Mouse (Mus musculus) cerebral cortex, adult 2 months (tissue): Measurements from ENCODE around the gene Spn.

Experiments used
- WGBS: fragments of 180-500 bp; shearing (Covaris S2); methylation state at CpG from one replicate; pipeline ENCODE4 v1.1.7; 2018; 5-methylcytosine and 5-hydroxymethylcytosine counted together

The Spn gene

DNA sequence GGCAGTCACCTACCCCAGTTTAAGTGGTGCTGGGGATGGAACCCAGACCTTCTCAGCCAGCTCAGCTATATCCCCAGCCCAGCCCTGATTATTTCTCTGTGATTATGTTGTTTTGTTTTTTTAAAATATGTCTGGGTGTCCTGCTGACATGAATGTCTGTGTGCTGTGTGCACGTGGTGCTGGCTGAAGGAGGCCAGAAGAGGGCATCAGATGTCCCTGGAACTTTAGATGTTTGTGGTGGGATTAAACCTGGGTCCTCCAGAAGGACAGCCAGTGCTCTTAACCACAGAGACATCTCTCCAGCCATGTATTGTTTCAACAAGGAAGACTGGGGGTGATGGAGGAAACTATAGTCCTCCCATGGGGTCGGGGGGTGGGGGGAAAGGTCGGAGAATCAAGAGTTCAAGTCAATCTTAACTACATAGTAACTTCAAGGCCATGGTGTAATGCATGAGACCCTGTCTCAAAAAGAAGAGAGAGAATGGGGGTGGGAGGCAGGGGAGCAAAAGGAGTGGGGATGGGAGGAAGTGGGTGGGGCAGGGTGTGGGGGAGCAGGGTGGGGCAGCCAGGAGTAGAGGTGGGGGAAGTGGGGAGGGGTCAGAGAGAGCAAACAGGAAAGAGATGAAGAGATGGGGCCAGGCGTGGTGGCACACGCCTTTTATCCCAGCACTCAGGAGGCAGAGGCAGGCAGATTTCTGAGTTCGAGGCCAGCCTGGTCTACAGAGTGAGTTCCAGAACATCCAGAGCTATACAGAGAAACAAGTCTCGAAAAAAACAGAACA lies 3.2 kb upstream of the Spn start:
- WGBS: 60% methylated on average over 7 of the region's 7 CpGs

- 50% methylated on average over 5 of the region's 5 CpGs for WGBS
Measured at GRCm38 (mm10) chr7:127139562-127139961, 1.9 kb upstream of the Spn start.

GRCm38 (mm10) chr7:127139100-127139499 lies 1.5 kb upstream of the Spn start:
- 67% methylated on average over 7 of the region's 7 CpGs for WGBS

GRCm38 (mm10) chr7:127136181-127137071 lies 1.2 kb downstream of the Spn start:
- WGBS: 90% methylated on average over 22 of the region's 22 CpGs

GRCm38 (mm10) chr7:127134821-127135447 lies 2.7 kb downstream of the Spn start:
- 71% methylated on average over 11 of the region's 11 CpGs for WGBS

- 42% methylated on average over 5 of the region's 5 CpGs for WGBS
Measured at GRCm38 (mm10) chr7:127133125-127133524, 4.5 kb downstream of the Spn start.

GRCm38 (mm10) chr7:127129638-127130037 lies 8.0 kb downstream of the Spn start:
- 2% methylated on average over 4 of the region's 4 CpGs for WGBS

DNA sequence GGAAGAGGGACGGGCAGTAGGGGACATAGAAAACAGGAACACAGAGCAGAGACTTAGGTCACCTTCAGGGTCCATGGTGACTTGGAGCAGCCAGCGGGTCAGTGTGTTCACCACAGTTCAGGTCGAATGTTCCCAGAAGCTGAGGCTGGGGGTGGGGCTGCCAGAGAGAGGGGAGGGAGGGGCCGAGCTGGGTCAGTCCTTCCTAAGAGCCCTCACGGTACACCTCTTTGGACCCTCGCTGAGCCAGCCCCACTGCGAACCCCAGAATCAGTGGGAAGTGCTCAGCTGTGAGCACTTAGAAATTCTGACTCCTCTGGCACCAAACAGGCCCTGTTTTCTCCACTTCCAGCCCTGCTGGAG lies 15.7 kb downstream of the Spn start, which contains the start of gene Qprt:
TSS of gene Qprt (minus strand) at position 316 of the 360 bp plus-strand sequence.
- 50% methylated on average over 7 of the region's 7 CpGs for WGBS

GRCm38 (mm10) chr7:127121061-127121910 lies 16.3 kb downstream of the Spn start:
- 44% methylated on average over 21 of the region's 21 CpGs for WGBS

DNA sequence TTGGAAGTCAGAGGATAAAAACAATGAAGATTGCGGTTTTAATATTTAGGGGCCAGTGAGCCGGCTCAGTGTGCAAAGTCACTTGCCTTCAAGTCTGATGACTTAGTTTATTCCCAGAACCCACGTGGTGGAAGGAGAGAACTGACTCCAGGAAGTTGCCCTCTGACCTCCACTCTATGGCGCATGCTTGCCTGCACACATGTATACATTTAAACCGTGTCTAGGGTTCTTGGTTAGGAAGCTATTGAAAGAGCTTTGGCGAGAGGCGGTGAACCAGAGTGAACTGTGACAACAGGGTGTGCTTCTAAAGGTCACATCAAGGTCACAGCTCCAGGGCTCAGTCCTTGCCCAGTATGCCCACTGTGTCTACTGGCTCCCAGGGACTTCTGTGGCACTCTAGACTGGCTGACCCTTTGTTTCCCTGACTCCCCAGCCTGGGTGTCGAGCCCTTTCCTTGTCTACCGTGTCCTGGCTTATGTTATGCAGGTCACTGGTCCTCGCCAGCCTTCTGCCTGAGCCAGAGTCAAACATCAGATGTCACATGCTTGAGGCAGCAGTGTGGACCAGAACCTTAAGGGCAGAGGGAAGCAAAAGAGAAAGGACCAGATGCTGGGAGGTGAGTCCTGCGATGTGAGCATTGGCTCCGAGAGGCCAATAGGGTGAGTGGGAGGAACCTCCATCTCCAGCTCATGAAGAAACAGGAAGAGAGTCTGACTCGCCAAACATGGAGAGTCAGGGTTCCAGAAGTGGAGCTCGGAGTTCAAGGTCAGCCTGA lies 18.8 kb downstream of the Spn start:
- 75% methylated on average over 14 of the region's 14 CpGs for WGBS

DNA sequence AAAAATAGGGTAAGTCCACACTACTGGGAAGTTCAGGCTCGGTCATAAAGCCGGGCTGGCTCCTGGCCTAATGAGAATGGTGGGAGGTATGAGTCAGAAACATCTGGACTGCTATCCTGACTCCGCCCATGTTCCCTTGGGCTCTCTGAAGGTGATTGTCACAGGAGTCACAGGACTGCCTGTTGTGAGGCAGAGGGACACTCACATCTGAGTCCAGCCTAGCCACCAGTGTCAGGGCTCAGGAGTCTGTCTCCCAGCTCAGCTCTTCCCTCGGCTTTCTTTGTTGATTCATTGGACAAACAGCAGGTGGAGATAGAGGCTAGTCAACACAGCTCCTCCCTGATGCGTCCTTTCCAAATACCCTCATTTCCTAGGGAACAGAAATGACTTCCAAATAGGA lies 19.7 kb downstream of the Spn start:
- 45% methylated on average over 5 of the region's 5 CpGs for WGBS

DNA sequence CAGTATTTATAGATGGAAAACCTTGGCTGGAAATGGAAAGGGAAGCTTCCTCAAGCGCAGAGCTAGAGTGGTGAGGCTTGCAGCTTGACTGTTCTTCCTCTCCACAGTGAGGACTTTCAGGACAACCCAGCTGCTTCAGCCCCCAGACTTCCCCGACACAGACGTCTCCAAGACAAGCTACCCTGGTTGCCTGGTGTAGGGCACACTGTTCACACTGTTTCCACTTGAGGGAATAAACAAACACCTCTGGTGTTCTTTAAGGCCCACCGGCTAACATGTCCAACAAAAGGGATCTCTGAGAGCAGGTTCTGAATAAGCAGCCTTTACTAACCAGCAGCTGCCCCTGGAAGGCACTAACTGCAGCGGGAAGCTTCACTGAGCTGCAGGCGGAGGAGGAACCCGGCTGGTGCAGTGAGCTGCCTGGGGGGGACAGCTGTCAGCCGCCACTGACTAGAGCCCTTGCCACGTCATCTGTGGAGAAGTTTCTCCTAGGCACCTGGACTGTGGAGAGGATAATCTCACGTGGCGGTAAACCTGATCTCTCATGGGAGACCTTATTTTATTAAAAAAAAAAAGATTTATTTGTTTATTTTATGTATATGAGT lies 21.2 kb downstream of the Spn start:
- WGBS: 36% methylated on average over 11 of the region's 11 CpGs

DNA sequence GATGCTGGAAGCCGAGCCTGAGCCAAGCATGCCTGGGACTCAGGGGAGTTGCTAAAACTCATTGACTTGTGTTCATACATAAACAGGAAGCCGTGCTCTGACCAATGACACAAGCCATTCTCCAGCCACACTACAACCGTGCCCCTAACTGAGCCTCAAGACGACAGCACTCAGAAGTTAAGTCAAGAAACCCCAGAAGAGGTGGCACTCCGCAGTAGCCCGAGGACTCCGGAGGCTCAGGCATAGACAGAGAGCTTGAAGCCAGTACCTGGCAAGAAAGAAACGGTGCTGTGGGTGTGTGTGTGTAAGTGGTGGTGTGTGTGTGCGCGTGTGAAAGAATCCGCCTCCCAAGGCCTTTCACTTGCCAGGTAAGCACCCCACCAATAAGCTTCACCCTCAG lies 22.7 kb downstream of the Spn start:
- 82% methylated on average over 11 of the region's 11 CpGs for WGBS

- WGBS: 36% methylated on average over 12 of the region's 12 CpGs
Measured at GRCm38 (mm10) chr7:127113614-127114259, 23.9 kb downstream of the Spn start.

- 36% methylated on average over 9 of the region's 9 CpGs for WGBS
Measured at GRCm38 (mm10) chr7:127112921-127113597, 24.6 kb downstream of the Spn start.

DNA sequence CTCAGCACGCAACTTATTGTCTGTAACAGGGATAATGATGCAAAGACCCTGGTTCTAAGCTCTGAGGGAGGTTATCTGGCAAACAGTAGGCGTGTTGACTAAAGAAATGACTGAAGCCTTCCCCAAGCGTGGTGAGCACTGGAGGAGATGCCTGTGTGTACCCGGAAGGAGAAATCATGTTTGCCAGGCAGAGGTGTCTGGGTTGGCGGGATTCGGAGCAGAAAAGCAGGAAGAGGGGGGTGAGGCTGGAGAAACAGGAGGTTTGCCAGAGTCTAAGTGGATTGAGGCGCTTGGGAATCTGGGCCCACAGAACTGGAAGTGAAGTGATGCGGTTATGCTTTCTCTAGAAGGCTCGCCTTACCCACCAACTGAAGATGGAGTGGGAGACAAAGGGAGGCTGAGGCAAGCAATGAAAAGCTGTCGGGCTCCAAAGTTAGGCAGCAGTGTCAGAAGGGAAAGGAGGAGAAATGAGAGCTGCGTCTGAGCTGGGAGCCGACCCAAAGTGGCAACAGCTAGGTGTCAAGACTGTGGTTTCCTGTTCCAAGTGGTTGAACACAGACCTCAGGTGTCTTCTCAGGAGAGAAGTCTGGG lies 25.3 kb downstream of the Spn start:
- 48% methylated on average over 12 of the region's 12 CpGs for WGBS

DNA sequence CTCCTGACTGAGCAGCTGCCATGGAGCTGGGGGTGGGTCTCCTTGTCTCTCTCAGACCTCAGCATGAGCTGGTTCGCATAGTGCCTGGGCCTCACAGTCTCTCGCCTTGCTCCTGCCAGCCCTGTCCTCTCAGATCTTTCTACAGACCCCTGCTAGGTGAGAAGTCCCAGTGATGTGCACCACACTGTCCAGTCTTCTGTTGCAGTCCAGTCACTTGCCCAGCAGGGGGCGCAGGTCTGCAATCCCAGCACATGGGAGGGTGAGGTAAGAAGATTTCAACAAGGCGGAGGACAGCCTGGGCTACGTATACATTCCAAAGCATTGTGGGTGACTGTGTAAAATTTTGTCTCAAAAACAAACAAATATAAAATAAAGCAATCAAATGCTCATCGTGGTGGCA lies 26.2 kb downstream of the Spn start:
- 42% methylated on average over 6 of the region's 6 CpGs for WGBS

DNA sequence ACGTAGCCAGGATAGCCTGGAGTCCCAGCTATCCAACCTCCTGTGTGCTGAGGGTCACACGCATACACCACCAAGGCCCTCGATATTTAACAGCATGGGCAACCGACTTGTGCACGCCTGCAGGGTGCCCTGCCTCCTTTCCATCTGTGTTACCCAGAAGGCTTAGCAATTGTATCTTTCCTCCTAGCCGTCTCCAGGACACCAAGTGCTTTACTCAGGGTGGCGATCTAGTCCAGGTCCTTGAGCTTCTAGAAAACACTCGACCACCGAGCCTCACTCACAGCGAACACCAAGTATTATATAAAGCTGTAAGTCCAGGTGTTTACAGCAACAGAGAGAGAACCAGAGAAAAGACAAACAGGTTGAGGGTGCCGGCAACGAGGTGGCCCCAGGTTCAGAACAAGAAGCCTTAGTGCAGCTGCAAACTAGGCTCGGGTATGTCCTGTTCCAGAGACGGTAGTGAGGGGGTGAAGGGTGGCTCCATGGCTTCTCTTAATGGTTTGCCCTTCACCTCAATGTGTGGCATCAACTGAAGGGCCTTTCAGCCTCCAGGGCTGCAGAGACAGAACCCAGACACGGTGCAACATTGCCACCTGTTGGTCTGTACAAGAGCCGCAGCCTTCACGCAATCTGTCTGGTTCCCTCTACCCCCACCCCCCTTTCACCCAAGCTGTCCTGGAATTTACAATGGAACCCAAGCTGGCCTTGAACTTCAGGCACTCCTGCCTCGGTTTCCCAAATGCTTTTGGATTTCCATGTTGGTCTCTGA lies 27.2 kb downstream of the Spn start:
- 32% methylated on average over 18 of the region's 18 CpGs for WGBS
